In the genomic region with DNA sequence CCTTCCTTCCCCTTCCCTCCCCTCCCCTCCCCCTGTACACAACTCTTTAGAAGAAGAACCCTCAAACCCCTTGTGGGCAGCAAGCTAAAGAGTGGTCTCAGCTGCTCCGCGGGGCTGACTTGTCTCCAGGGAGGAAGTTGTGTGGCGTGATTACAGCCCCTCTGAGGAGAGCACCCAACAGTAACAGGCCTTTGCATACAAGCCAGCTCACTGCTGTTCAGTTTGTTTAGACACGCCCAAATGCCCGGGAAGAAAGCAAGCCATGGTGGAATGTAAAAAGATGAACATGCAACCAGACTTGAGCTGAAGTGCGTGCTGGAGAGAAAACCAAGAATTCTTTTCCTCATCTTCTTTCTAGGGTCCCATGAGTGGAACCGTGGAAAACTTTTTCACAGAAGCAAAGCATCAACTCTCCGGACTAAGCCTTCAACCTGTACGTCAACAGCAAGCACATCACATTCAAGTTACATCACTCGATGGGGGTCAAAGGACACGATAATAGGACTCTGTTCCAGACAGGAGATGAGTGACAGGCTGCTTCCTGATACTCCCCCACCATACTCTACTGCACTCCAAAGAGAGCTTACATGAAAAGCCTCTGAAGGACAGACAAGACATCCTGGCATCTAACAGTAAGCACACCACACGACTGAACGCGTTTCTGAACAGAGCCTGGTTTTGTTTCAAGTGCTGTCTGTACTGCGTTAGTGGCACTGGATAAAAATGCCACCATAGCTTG, we compare ENCODE assay signal across 8 mouse cellular contexts.
A peak's percentile ranks its signal among the peaks of the same experiment; 100 is the strongest.
DNase-seq lines count a peak whose midpoint lies in the region; ATAC-seq lines count a peak whose summit lies in the region.

No protein-coding gene starts in this region.

- H3K4me2 ChIP-seq in liver, embryonic 13.5 days, result peak overlapping the region; percentile 31

- no peak overlapping the region for H3K9ac ChIP-seq in liver, embryonic 13.5 days

- WGBS in liver, embryonic 13.5 days (ENCODE audit: insufficient replicate concordance), result 18% methylated on average over 15 of the region's 15 CpGs

- H3K9me3 ChIP-seq in liver, embryonic 13.5 days (replicated peaks), result no peaks in the 10 kb centered on the region

- H3K4me3 ChIP-seq in liver, embryonic 13.5 days (replicated peaks), result no peak overlapping the region

- H3K36me3 ChIP-seq in liver, embryonic 13.5 days, result no peaks in the 10 kb centered on the region

- peaks cover 43% of the 10 kb centered on the region for H3K4me1 ChIP-seq in liver, embryonic 13.5 days (replicated peaks)

- ATAC-seq in liver, embryonic 13.5 days (ENCODE audit: low read depth), result peak; percentile 56

- no peaks in the 10 kb centered on the region for H3K27me3 ChIP-seq in liver, embryonic 13.5 days

- 0 out of 2 replicates have a peak overlapping the region, but pooled peaks have one; percentile 1 for H3K27ac ChIP-seq in liver, embryonic 13.5 days

- intact Hi-C loops in heart, postnatal 25 days (cut with DNase I), result no loop called here

- DNase-seq in heart, adult 11 months, result peak; percentile 84
- DNase-seq in heart, postnatal 25 days (ENCODE audit: low spot score), result no peak
- DNase-seq in thymus, postnatal 25 days, result peak; percentile 23
- no peak for DNase-seq in thymus, postnatal 4 days
- DNase-seq in liver, embryonic 13.5 days, result no peak
- DNase-seq in cerebellum, postnatal 36 days, result no peak
- DNase-seq in spleen, postnatal 10 days (ENCODE audit: low spot score in 2 of 2), result no peak
- no peak for DNase-seq in cerebellum, postnatal 14 days

Comparison
In these comparisons a context has a peak if more than half of its experiments do, and no peak if none do; other contexts are left out.
1. DNase-seq: peak in heart, adult 11 months (single experiment) and thymus, postnatal 25 days (single experiment); none in heart, postnatal 25 days (single experiment), thymus, postnatal 4 days (single experiment), liver, embryonic 13.5 days (single experiment), cerebellum, postnatal 36 days (0 of 2), spleen, postnatal 10 days (0 of 2) and cerebellum, postnatal 14 days (0 of 2).